Mouse (Mus musculus) limb, embryonic 10.5 days (tissue): ENCODE data around the gene Spg11. TPM values are rescaled to one million over a fixed set of nuclear protein-coding genes. Genes with fewer than 3 reads are reported as not detected.
"Not testable (repeated sequence)": the region's sequence is repeated elsewhere in the genome, so short reads cannot be mapped to it uniquely, and the experiment has no call there.

Source experiments
- DNase-seq: peaks from one replicate; pipeline ENCODE4 v3.0.0-alpha.2; 2017; ENCODE audit warnings: low spot score
- H3K27ac ChIP-seq: fragments of 300-500 bp; sonication (generic); 2 replicates; pipeline ENCODE4 v1.5.1; 2016; ENCODE audit warnings: mild to moderate bottlenecking
- H3K27me3 ChIP-seq: fragments of 300-500 bp; sonication (generic); 2 replicates; pipeline ENCODE4 v1.6.1; 2016; ENCODE audit warnings: low read depth, mild to moderate bottlenecking; ENCODE audit not compliant: poor library complexity, severe bottlenecking
- H3K36me3 ChIP-seq: fragments of 300-500 bp; sonication (generic); 2 replicates; pipeline ENCODE4 v1.6.1; 2016; ENCODE audit warnings: mild to moderate bottlenecking, moderate library complexity
- H3K4me1 ChIP-seq: fragments of 300-500 bp; sonication (generic); 2 replicates; pipeline ENCODE4 v1.6.1; 2016
- H3K4me3 ChIP-seq: fragments of 300-500 bp; sonication (generic); 2 replicates; pipeline ENCODE4 v1.5.1; 2016; ENCODE audit warnings: mild to moderate bottlenecking, moderate library complexity
- H3K9me3 ChIP-seq: fragments of 300-500 bp; sonication (generic); replicated peaks from 2 replicates; pipeline ENCODE4 v1.6.1; 2016; ENCODE audit warnings: mild to moderate bottlenecking
- WGBS: fragments of 180-500 bp; shearing (Covaris S2); methylation state at CpG from one replicate; pipeline ENCODE4 v1.1.7; 2016; 5-methylcytosine and 5-hydroxymethylcytosine counted together
- microRNA-seq: library from miRNA; unstranded; fragments of <30 nt; microRNA quantifications from one replicate; pipeline ENCODE4, GENCODE M21; 2017
- polyA plus RNA-seq: library from polyadenylated mRNA; unstranded; fragments of >200 nt; fragmentation: Nextera tagmentation; extraction: Ambion mirVana; gene quantifications from 2 replicates; pipeline ENCODE4 v1.2.1, GENCODE M21; 2016

The Spg11 gene
- polyA plus RNA-seq, 1 experiment from 2014 or later, result 12.1 TPM

GRCm38 (mm10) chr2:122027091-122027490 lies 91.1 kb downstream of the Spg11 start:
- DNase-seq, H3K27ac ChIP-seq, H3K27me3 ChIP-seq, H3K9me3 ChIP-seq: not testable (repeated sequence)
- Histone ChIP-seq H3K4me1 (peaks cover 12% of the 10 kb centered on the region; the same call in 1 of the 2 replicates), H3K4me3 (peak overlapping the region; percentile 91; the same call in 1 of the 2 replicates), H3K36me3 (peaks cover 21% of the 10 kb centered on the region)
- 93% methylated on average over 10 of the region's 10 CpGs for WGBS

- no peak for DNase-seq
- Histone ChIP-seq H3K27me3 (no peaks in the 10 kb centered on the region), H3K4me3 (no peak overlapping the region), H3K9me3 (no peaks in the 10 kb centered on the region), H3K27ac (no peak overlapping the region), H3K36me3 (0 out of 2 replicates have a peak, but pooled peaks cover 4% of the 10 kb centered on the region), H3K4me1 (peaks cover 3% of the 10 kb centered on the region; the same call in 1 of the 2 replicates)
- 82% methylated on average over 2 of the region's 2 CpGs for WGBS
Measured at GRCm38 (mm10) chr2:122022284-122022683, 95.9 kb downstream of the Spg11 start.

- H3K4me3 ChIP-seq, result no peak overlapping the region
- peaks cover 26% of the 10 kb centered on the region for H3K36me3 ChIP-seq
- no peaks in the 10 kb centered on the region for H3K27me3 ChIP-seq
- no peak for DNase-seq
- 26% methylated on average over 1 of the region's 1 CpGs for WGBS
- H3K4me1 ChIP-seq, result peaks cover 3% of the 10 kb centered on the region; the same call in 1 of the 2 replicates
- H3K27ac ChIP-seq, result no peak overlapping the region
- no peaks in the 10 kb centered on the region for H3K9me3 ChIP-seq
Measured at GRCm38 (mm10) chr2:122018705-122019104, 99.5 kb downstream of the Spg11 start.

GRCm38 (mm10) chr2:122011441-122011840 lies 106.7 kb downstream of the Spg11 start:
- peaks cover 7% of the 10 kb centered on the region for H3K4me1 ChIP-seq
- 94% methylated on average over 7 of the region's 7 CpGs for WGBS
- H3K9me3 ChIP-seq, result no peaks in the 10 kb centered on the region
- DNase-seq, result no peak
- H3K27ac ChIP-seq, result no peak overlapping the region
- peaks cover 80% of the 10 kb centered on the region for H3K36me3 ChIP-seq
- no peak overlapping the region for H3K4me3 ChIP-seq
- no peaks in the 10 kb centered on the region for H3K27me3 ChIP-seq

- Histone ChIP-seq H3K27ac (no peak overlapping the region), H3K4me3 (no peak overlapping the region), H3K27me3 (no peaks in the 10 kb centered on the region), H3K4me1 (peaks cover 7% of the 10 kb centered on the region), H3K36me3 (peaks cover 86% of the 10 kb centered on the region), H3K9me3 (no peaks in the 10 kb centered on the region)
- peak; percentile 50 for DNase-seq
- 44% methylated on average over 3 of the region's 3 CpGs for WGBS
Measured at GRCm38 (mm10) chr2:122008832-122009231, 109.4 kb downstream of the Spg11 start.

Small RNA genes within 50 kb of the gene (microRNA-seq; reads per million reads assigned to microRNA genes)
- not detected for gene Gm47314

Other genes with a start within 250 kb of the Spg11 start
- 48.1 and 64.5 TPM in 2 replicates for gene Ctdspl2, start 162.4 kb downstream of the Spg11 start, polyA plus RNA-seq
- 0.26 and 0.54 TPM in 2 replicates for gene Mageb3, start 162.3 kb downstream of the Spg11 start, polyA plus RNA-seq
- gene Eif3j1, start 89.8 kb downstream of the Spg11 start, polyA plus RNA-seq, result 13.1 and 13.6 TPM in 2 replicates
- gene B2m, start 29.3 kb upstream of the Spg11 start, polyA plus RNA-seq, result 73.7 and 87.1 TPM in 2 replicates
- gene Trim69, start 42.3 kb upstream of the Spg11 start, polyA plus RNA-seq, result 0.08 TPM in 1 of 2 replicates, not detected in the other
- gene Patl2, start 67.8 kb upstream of the Spg11 start, polyA plus RNA-seq, result not detected in 2 replicates
- gene Terb2, start 67.9 kb upstream of the Spg11 start, polyA plus RNA-seq, result not detected in 2 replicates
- 15.4 and 17.7 TPM in 2 replicates for gene Sord, start 116.4 kb upstream of the Spg11 start, polyA plus RNA-seq
- 0.03 TPM in 1 of 2 replicates, not detected in the other for gene Duox2, start 180.1 kb upstream of the Spg11 start, polyA plus RNA-seq
- 0.13 TPM in 1 of 2 replicates, not detected in the other for gene Duoxa2, start 180.5 kb upstream of the Spg11 start, polyA plus RNA-seq
- gene Duoxa1, start 195.3 kb upstream of the Spg11 start, polyA plus RNA-seq, result 0.45 TPM in 1 of 2 replicates, not detected in the other
- gene Duox1, start 197.3 kb upstream of the Spg11 start, polyA plus RNA-seq, result 0.14 and 0.18 TPM in 2 replicates